Mouse (Mus musculus) neural tube, embryonic 10.5 days (tissue): ENCODE data around the gene Btbd19.

Experiments used
- DNase-seq: peaks from one replicate; pipeline ENCODE4 v3.0.0-alpha.2; 2017; ENCODE audit warnings: low spot score; ENCODE audit errors: extremely low spot score

Btbd19 gene

GRCm38 (mm10) chr4:117115592-117115991 lies 9.9 kb downstream of the Btbd19 start:
- DNase-seq = no peak

DNA sequence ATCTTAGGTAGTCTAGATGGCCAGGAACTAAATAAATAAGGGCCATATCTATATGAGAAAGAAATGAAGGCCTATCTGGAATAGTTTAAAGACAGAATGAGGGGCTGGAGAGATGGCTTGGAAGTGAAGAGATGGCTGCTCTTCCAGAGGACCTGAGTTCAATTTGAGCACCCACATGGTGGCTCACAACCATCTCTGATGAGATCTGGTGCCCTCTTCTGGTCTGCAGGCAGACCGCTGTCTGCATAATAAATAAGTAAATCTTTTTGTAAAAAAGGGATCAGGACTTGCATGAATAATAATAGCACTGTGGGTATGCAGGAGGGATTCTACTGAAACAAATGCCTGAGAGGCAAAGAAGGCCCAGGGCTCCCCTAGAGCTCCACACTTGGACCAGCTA lies 12.3 kb downstream of the Btbd19 start:
- DNase-seq = no peak

DNA sequence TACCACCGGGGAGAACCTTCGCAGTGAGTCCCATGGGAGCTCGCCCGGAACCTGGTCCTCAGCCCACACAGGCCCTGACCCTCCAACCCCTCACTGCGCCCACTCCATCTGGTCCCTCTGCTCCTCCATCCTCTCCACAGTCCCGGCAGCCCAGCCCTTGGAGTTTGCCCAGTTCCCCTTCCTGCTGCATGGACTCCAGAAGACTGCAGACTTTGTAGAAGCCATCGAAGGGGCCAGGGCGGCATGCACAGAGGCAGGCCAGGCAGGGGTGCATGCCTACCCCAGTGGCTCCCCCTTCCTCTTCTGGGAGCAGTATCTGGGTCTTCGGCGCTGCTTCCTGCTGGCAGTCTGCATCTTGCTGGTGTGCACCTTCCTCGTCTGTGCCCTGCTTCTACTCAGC lies 14.5 kb downstream of the Btbd19 start:
- no peak for DNase-seq

- DNase-seq = no peak
These were observed 15.3 kb downstream of the Btbd19 start for GRCm38 (mm10) chr4:117110249-117110648.

DNA sequence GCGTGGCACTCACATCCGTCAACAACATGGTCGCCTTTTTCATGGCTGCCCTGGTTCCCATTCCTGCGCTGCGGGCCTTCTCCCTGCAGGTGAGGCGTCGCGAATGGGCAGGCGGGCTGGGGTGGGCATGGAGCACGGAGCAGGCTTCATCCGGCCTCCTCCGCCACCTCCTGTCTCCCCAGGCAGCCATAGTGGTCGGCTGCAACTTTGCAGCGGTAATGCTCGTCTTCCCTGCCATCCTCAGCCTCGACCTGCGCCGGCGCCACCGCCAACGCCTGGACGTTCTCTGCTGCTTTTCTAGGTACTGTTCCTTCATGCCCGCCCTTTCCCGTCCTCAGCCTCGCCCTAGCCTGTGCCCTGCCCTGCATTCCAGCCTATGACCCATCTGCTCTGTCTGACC lies 16.2 kb downstream of the Btbd19 start:
- no peak for DNase-seq

GRCm38 (mm10) chr4:117108524-117108849 lies 17.0 kb downstream of the Btbd19 start:
- no peak for DNase-seq

- no peak for DNase-seq
These were observed 17.6 kb downstream of the Btbd19 start for GRCm38 (mm10) chr4:117107813-117108523.

DNA sequence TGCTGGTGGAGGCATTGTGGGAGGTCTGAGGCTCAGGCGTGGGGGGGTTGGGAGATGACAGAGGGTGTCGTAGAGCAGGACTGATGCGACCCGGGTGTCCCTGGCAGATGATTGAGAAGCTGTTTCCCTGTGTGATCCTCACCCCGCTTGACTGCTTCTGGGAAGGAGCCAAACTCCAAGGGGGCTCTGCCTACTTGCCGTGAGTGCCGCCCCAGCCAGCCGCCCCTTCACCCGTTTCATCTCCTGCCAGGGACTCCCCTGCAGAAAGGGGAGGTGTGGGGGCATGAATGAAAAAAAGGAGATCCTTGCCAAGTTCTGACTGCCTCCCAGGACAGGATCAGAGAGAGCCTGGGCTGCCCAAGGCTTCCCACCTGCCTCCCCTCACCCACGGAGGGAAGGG lies 20.4 kb downstream of the Btbd19 start:
- DNase-seq = no peak

DNA sequence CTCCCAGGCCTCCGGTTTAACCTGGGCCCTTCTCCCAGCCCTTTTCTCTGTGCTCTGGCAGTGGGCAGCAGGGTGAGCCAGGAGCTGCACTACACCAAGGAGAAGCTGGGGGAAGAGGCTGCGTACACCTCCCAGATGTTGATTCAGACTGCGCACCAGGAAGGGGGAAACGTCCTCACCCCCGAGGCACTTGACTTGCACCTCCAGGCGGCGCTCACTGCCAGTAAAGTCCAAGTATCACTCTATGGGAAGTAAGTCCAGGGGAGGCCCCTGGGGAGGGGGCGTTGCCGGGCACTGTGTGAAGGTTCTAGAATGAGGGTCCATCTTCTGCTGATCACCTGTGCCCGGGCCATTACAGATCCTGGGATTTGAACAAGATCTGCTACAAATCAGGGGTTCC lies 20.9 kb downstream of the Btbd19 start:
- DNase-seq = no peak

- peak; percentile 38 for DNase-seq
These were observed 24.3 kb downstream of the Btbd19 start for GRCm38 (mm10) chr4:117101218-117101617.

- DNase-seq = no peak
These were observed 25.5 kb downstream of the Btbd19 start for GRCm38 (mm10) chr4:117100036-117100435.

GRCm38 (mm10) chr4:117098764-117099036 lies 26.8 kb downstream of the Btbd19 start:
- DNase-seq = no peak

DNA sequence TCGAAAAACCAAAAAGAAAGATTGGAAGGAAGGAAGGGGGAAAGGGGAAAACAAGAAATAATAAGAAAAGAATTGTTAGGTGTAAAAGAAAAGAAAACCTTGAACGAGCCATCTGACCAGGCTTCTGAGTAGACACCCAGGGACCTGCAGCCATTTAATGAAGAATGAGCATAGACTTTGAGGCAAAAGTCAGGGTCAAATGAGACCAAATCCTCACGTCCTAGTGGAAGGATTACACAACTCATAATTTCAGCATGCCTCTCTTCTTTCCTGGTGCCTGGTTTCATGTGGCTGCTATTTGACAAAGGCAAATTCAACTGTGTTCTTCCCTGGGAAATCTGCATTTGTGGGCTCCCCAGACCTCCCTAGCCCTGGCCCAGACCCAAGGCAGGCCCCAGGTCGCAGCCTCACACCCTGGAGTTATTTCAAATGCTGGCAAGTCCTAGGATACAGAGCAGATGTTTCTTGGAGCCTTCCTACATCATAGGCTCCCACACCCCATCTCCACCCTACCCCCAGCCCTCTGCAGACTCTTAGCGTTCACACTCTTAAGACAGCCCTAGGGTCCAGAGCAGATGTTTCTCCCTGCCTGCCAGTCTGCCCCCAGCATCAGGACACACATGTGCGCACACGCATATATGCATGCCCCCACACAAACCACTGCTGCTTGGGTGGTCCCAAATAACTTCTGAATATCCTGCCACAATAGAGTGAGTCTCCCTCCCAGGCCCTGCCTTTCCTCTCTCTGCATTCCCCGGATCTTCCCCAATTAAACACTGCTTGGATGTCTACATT lies 27.4 kb downstream of the Btbd19 start:
- no peak for DNase-seq

- peak; percentile 45 for DNase-seq
These were observed 28.9 kb downstream of the Btbd19 start for GRCm38 (mm10) chr4:117096666-117097065.

- DNase-seq = peak; percentile 92
These were observed 29.7 kb downstream of the Btbd19 start, which contains the start of gene Ptch2 for GRCm38 (mm10) chr4:117095551-117096452. Gene Ptch2 (plus strand): TSS chr4:117096075.

- no peak for DNase-seq
These were observed 30.7 kb downstream of the Btbd19 start for GRCm38 (mm10) chr4:117094626-117095361.

- no peak for DNase-seq
These were observed 34.9 kb downstream of the Btbd19 start for GRCm38 (mm10) chr4:117090586-117090985.

DNA sequence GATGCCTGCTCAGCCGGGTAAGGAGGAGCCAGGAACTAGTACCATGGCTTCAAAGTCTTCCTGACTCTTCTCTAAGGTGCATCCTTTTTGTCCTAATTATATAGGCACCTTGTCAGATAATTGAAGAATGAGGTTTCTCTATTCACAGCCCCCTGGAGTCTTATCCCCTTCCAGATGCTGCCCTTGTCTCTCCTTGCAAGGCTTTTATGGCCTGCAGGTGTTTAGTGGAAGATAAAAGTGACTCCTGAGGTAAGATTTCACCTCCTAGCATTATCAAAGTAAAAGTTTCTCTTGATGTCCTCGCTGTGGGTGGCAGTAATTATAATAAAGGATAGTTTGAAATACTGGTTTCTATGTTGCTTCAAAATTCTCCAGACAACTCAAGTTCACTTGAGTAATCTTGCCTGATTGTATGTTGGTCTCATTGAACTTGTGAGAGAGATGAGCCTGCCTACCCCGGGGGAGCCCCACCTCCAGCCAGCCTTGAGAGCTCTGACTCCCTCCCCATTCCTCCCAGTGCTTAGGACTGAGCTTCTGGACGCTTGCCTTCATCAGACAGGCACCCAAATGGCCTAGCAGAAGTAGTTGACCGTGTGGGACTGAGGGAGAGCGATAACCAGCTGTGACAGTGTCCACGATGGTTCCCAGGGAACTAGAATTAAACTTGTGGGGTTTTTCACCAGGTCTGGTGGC lies 37.4 kb downstream of the Btbd19 start:
- DNase-seq = no peak

- DNase-seq = no peak
These were observed 54.3 kb downstream of the Btbd19 start for GRCm38 (mm10) chr4:117071183-117071582.

DNA sequence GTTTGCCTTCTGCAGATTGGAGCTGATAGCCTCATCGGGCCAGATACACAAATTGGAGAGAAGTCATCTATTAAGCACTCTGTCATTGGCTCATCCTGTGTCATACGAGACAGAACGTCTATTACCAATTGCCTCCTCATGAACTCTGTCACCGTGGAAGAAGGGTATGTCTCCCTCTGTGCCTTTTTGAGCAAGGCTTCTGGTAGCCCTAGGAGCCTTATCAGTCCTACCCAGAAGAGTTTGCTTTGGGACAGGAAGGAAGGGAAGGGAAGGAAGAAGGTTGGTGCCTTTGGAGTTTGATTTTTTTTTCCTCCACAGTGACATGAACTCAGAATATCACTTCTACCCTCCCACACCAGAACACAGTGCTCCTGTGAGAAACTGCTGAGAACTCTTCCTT lies 54.9 kb downstream of the Btbd19 start:
- no peak for DNase-seq

GRCm38 (mm10) chr4:117069647-117070046 lies 55.9 kb downstream of the Btbd19 start:
- no peak for DNase-seq
